Mouse (Mus musculus): ENCODE data around the gene Sohlh1.

DNA sequence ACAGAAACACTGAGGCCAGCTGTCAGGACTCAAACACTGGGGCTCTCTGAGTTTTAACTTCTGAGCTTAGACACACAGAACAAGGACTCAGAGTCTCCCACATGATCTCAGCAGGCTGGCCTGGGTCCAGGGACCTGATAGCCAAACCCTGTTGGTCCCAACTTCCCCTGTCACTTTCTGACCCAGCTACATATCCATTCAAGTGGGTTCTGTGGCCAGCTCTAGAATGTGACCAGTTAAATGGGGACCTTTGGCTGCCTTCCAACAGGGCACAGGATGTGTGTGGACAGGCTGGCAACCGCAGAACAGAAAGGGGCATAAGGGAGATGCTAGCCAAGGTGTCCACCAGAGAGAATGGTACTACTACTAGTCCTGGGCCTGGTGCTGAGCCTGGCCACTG lies 24.2 kb downstream of the Sohlh1 start, which contains the start of gene Lcn9:
- no peak for TF ChIP-seq CTCF (IDR thresholded peaks at IDR 0.05; ENCODE audit: low read depth, low read length)
- TF ChIP-seq POLR2A (IDR thresholded peaks at IDR 0.05; ENCODE audit: borderline replicate concordance, low read depth, low read length), result no peak

All from bone marrow macrophage, adult 2 months (primary cell).